Mouse (Mus musculus) liver, embryonic 12.5 days (tissue): ENCODE data around the gene Arhgap24. TPM values are rescaled to one million over a fixed set of nuclear protein-coding genes. Genes with fewer than 3 reads are reported as not detected.

Experiments used
- ATAC-seq: fragments of 200-750 bp; cut with Nextera tagmentation; 2 replicates; pipeline ENCODE4 v1.8.0; 2017; ENCODE audit warnings: moderate number of reproducible peaks, mild to moderate bottlenecking, moderate library complexity
- H3K27ac ChIP-seq: fragments of 300-500 bp; sonication (generic); 2 replicates; pipeline ENCODE4 v1.5.1; 2016; ENCODE audit warnings: mild to moderate bottlenecking
- H3K27me3 ChIP-seq: fragments of 300-500 bp; sonication (generic); replicated peaks from 2 replicates; pipeline ENCODE4 v1.6.1; 2016; ENCODE audit warnings: mild to moderate bottlenecking, moderate library complexity
- H3K36me3 ChIP-seq: fragments of 300-500 bp; sonication (generic); 2 replicates; pipeline ENCODE4 v1.6.1; 2016; ENCODE audit warnings: mild to moderate bottlenecking, moderate library complexity
- H3K4me1 ChIP-seq: fragments of 300-500 bp; sonication (generic); 2 replicates; pipeline ENCODE4 v1.6.1; 2016
- H3K4me2 ChIP-seq: fragments of 300-500 bp; sonication (generic); 2 replicates; pipeline ENCODE4 v1.6.1; 2016; ENCODE audit warnings: mild to moderate bottlenecking, moderate library complexity
- H3K4me3 ChIP-seq: fragments of 300-500 bp; sonication (generic); 2 replicates; pipeline ENCODE4 v1.5.1; 2016; ENCODE audit warnings: mild to moderate bottlenecking, moderate library complexity
- H3K9ac ChIP-seq: fragments of 300-500 bp; sonication (generic); 2 replicates; pipeline ENCODE4 v1.6.1; 2016; ENCODE audit warnings: mild to moderate bottlenecking, moderate library complexity
- H3K9me3 ChIP-seq: fragments of 300-500 bp; sonication (generic); replicated peaks from 2 replicates; pipeline ENCODE4 v1.6.1; 2016; ENCODE audit warnings: mild to moderate bottlenecking, moderate library complexity
- WGBS: fragments of 180-500 bp; shearing (Covaris S2); methylation state at CpG from one replicate; pipeline ENCODE4 v1.1.7; 2016; ENCODE audit not compliant: insufficient replicate concordance; 5-methylcytosine and 5-hydroxymethylcytosine counted together
- polyA plus RNA-seq: library from polyadenylated mRNA; unstranded; fragments of >200 nt; fragmentation: Nextera tagmentation; extraction: Ambion mirVana; gene quantifications from 2 replicates; pipeline ENCODE4 v1.2.1, GENCODE M21; 2016

Arhgap24 gene
- polyA plus RNA-seq, 1 experiment from 2014 or later: 3.4 TPM

DNA sequence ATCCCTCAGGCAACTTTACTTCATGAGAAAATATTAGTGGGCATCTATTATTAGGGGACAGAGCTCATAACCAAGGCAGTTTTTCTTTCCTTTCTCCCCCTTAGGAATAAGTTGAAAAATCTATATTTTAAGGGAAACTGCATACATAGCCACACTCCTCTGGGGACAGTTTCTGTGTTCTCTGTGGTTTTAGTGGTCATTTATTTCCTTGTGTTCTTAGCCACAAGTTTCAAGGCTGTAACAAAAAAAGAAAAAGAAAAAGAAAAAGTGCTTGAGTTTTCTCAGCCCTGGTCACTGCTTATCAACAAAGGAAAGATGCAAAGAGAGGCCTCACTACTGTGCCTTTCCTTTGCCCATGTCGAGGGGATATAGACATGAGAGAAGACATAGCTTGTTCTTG, 71.3 kb downstream of the Arhgap24 start:
- H3K9me3 ChIP-seq: no peaks in the 10 kb centered on the region
- H3K4me3 ChIP-seq: no peak overlapping the region
- no peak overlapping the region for H3K27ac ChIP-seq
- H3K36me3 ChIP-seq: no peaks in the 10 kb centered on the region
- H3K9ac ChIP-seq: no peak overlapping the region
- H3K4me1 ChIP-seq: no peaks in the 10 kb centered on the region
- ATAC-seq: no peak
- H3K27me3 ChIP-seq: no peaks in the 10 kb centered on the region
- WGBS: 18% methylated on average over 1 of the region's 1 CpGs
- no peak overlapping the region for H3K4me2 ChIP-seq

DNA sequence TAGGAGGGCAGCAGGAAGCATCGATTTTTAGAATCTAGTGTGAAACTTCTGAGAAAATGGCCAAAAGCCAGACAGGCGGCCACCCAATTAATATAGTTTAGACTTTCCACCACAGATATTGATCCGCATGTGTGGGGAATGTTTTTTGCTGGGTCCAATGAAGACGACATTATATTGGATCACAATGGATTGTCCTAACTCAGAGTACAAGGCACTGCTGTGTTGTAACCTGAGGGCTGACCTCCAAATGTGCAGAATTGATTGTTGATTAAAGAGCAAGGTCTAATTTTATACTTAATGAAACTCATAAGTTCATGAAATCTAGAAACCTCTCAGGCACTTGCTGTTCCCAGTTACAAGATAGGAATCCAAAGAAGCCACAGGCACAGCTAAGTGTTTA, 74.8 kb downstream of the Arhgap24 start:
- 74% methylated on average over 4 of the region's 4 CpGs for WGBS
- no peaks in the 10 kb centered on the region for H3K4me1 ChIP-seq
- ATAC-seq: no peak
- no peak overlapping the region for H3K9ac ChIP-seq
- H3K4me2 ChIP-seq: no peak overlapping the region
- H3K27me3 ChIP-seq: no peaks in the 10 kb centered on the region
- H3K4me3 ChIP-seq: no peak overlapping the region
- H3K9me3 ChIP-seq: no peaks in the 10 kb centered on the region
- no peak overlapping the region for H3K27ac ChIP-seq
- H3K36me3 ChIP-seq: no peaks in the 10 kb centered on the region

DNA sequence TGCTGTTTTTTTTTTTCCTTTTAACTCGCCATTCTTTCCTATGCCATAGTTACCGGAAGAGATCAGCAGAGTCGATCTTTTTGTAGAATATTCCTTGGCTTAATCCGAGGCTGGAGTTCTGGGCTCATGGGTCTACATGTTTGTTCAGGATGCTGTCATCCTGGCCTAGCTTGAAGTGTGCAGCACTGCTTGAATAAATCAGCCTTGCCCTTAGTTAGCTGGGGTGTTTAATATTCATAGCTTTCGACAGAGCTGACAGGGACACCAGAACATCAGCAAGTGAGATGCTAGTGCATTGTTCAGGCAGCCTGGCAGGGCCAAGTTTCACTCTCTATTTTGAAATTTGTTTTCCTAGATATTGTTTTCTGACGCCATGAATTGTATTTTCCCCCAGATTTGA, 79.1 kb downstream of the Arhgap24 start:
- H3K36me3 ChIP-seq: no peaks in the 10 kb centered on the region
- no peak overlapping the region for H3K4me2 ChIP-seq
- no peak overlapping the region for H3K27ac ChIP-seq
- H3K9me3 ChIP-seq: no peaks in the 10 kb centered on the region
- no peaks in the 10 kb centered on the region for H3K4me1 ChIP-seq
- no peak overlapping the region for H3K9ac ChIP-seq
- H3K4me3 ChIP-seq: no peak overlapping the region
- ATAC-seq: no peak
- 66% methylated on average over 6 of the region's 6 CpGs for WGBS
- H3K27me3 ChIP-seq: no peaks in the 10 kb centered on the region

DNA sequence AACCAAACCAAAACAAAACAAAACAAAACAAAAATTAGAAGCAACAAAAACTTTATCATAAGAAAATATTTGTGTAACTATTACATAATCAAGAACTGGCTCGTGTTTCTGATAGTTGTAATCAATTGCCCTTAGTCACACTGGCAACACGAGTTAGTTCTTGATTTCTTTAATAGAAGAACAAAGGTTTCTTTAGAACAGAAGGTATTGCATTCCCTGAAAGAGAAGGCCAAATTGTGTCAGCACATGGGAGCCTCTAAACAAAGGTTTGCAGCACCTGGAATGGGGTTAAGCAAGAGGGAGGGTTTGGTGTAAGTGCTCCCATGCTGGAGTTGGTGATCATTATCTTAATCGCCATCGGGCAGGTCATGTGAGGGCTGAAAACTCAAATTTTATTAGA, 82.8 kb downstream of the Arhgap24 start:
- Histone ChIP-seq H3K4me2 (no peak overlapping the region), H3K27ac (no peak overlapping the region), H3K27me3 (no peaks in the 10 kb centered on the region), H3K4me1 (no peaks in the 10 kb centered on the region), H3K9me3 (no peaks in the 10 kb centered on the region), H3K36me3 (no peaks in the 10 kb centered on the region), H3K9ac (no peak overlapping the region), H3K4me3 (no peak overlapping the region)
- no peak for ATAC-seq
- 61% methylated on average over 4 of the region's 4 CpGs for WGBS

DNA sequence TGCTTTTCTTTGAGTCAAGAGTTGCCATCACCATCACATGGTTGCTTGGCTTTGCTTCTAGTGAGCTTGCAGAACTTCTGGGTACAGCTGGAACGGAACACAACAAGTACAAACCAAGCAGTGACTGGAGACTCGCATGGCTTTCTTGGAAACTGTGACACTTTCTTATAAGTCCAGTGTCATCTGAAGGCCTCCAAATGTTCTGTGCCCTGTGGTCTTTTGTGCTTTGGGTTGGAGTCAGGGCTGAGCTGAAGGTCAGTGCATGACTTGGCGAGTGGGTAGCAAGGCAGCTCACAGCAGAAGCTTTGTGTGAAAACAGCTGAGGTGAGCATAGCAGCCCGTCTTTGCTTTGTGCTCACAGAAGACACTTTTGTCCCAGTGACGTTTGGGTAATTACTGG, 87.6 kb downstream of the Arhgap24 start:
- no peak overlapping the region for H3K4me3 ChIP-seq
- WGBS: 58% methylated on average over 5 of the region's 5 CpGs
- no peaks in the 10 kb centered on the region for H3K36me3 ChIP-seq
- no peak overlapping the region for H3K27ac ChIP-seq
- H3K9me3 ChIP-seq: no peaks in the 10 kb centered on the region
- no peak overlapping the region for H3K4me2 ChIP-seq
- ATAC-seq: no peak
- no peak overlapping the region for H3K9ac ChIP-seq
- H3K4me1 ChIP-seq: no peaks in the 10 kb centered on the region
- no peaks in the 10 kb centered on the region for H3K27me3 ChIP-seq

DNA sequence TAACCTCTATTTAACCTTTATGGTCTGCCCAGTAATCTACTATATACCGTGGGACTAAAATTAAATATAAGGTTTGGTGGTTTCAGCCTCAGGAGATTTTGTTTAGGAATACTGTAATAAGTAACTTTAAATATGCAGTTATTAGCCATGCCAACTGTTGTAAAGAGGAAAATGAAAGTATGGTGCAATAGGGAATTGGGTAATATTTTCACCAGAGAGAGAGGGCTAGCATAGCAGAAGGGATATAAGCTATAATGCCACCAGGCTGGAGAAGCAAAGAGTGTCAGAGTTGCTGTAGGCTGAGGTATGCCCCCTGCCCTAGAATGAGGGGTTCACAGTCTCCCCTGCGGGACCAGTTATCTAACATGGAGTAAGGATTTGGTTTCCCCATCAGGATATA, 90.3 kb downstream of the Arhgap24 start:
- no peak for ATAC-seq
- no peaks in the 10 kb centered on the region for H3K9me3 ChIP-seq
- H3K27ac ChIP-seq: no peak overlapping the region
- no peak overlapping the region for H3K4me2 ChIP-seq
- H3K4me1 ChIP-seq: no peaks in the 10 kb centered on the region
- H3K4me3 ChIP-seq: no peak overlapping the region
- 84% methylated on average over 2 of the region's 2 CpGs for WGBS
- H3K36me3 ChIP-seq: no peaks in the 10 kb centered on the region
- no peak overlapping the region for H3K9ac ChIP-seq
- no peaks in the 10 kb centered on the region for H3K27me3 ChIP-seq

DNA sequence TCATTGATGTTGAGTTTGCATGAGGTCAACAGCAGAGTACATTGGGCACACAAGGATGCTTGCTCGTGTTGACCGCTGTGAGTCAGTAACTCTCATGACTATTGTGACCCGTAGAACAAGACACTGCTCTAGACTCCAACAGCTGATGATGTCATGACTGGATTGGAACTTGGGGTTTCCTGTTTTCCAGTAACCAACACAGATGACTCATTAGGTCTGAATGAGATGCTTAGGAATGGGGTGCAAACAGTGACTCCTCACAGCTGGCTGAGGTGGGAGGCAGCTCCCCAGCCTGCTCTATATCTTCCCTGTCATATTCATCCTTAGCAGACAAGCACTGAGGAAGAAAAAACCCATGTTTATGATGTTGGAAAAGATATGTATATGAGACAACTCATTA, 95.6 kb downstream of the Arhgap24 start:
- Histone ChIP-seq H3K4me3 (no peak overlapping the region), H3K27me3 (no peaks in the 10 kb centered on the region), H3K27ac (no peak overlapping the region), H3K9ac (no peak overlapping the region), H3K4me1 (no peaks in the 10 kb centered on the region), H3K36me3 (no peaks in the 10 kb centered on the region), H3K4me2 (no peak overlapping the region), H3K9me3 (no peaks in the 10 kb centered on the region)
- WGBS: 78% methylated on average over 3 of the region's 3 CpGs
- ATAC-seq: no peak

DNA sequence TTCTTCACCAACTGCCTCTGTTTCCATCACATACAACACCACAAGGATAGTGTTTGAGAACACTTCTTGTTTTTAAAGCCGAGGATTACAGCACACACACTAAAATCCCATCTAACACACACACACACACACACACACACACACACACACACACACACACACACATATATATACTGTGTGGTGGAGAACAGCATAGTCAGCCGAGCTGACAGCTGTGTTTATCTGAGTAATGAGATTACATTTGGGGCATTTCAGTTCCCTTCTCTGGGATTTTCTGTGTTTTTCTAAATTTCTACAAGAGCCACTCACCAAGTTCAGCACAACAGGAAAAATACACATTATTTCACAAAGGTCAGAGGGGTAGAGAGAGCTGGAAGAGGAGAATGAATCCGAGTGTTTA, 96.5 kb downstream of the Arhgap24 start:
- 49% methylated on average over 3 of the region's 3 CpGs for WGBS
- Histone ChIP-seq H3K27ac (no peak overlapping the region), H3K36me3 (no peaks in the 10 kb centered on the region), H3K27me3 (no peaks in the 10 kb centered on the region), H3K4me2 (no peak overlapping the region), H3K4me1 (no peaks in the 10 kb centered on the region), H3K4me3 (no peak overlapping the region), H3K9me3 (no peaks in the 10 kb centered on the region), H3K9ac (no peak overlapping the region)
- no peak for ATAC-seq

DNA sequence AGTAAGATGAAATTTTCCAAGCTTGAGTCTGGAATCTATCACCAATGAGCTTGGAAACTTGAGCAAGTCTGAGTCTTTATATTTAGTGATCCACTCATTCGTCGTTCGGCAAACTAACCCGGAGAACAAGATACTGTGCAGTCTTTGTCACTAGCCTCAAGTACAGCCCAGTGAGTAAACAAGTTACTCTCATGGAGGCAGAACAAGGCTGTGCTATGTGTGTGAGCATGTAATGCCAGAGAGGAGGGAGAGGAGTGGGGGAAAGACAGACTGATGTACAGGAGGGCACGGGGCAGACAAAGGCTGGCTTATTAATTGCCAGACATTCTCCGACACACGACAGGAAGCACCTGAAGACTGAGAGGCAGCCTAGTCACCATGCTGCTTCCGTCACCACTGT, 97.2 kb downstream of the Arhgap24 start:
- no peaks in the 10 kb centered on the region for H3K36me3 ChIP-seq
- no peak overlapping the region for H3K9ac ChIP-seq
- no peak overlapping the region for H3K4me3 ChIP-seq
- whole genome bisulfite sequencing: 65% methylated on average over 8 of the region's 8 CpGs
- ATAC-seq: no peak
- no peaks in the 10 kb centered on the region for H3K27me3 ChIP-seq
- no peaks in the 10 kb centered on the region for H3K4me1 ChIP-seq
- H3K27ac ChIP-seq: no peak overlapping the region
- H3K9me3 ChIP-seq: no peaks in the 10 kb centered on the region
- H3K4me2 ChIP-seq: no peak overlapping the region

DNA sequence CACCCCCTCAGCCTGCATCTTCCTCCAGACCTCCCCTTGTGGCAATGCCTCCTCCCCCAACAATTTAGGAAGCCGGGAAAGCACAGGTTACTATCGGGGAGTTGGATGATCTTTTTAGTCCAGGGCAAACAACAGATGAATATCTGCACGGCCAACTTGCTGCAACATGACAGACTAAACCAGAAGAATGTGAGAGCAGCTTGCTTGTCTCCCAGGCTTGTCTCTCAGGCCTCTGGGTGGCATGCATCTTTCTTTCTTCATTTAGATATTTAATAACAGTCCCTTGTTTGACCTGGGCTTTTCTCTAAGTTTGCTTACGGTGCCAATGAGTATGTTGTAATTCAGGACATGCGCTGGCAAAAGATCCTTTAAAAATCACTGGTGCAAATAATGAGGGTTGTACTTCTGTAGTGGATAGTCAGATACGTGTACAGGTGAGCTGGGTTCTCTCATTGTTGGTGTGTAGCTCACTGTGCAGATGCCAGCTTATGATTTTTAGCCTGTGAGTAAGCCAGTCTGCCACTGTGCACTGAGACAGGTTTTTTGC, 101.7 kb downstream of the Arhgap24 start:
- Histone ChIP-seq H3K9ac (no peak overlapping the region), H3K36me3 (no peaks in the 10 kb centered on the region), H3K27me3 (no peaks in the 10 kb centered on the region), H3K9me3 (no peaks in the 10 kb centered on the region), H3K4me1 (no peaks in the 10 kb centered on the region), H3K4me3 (no peak overlapping the region), H3K27ac (no peak overlapping the region), H3K4me2 (no peak overlapping the region)
- 77% methylated on average over 6 of the region's 6 CpGs for WGBS
- ATAC-seq: no peak

DNA sequence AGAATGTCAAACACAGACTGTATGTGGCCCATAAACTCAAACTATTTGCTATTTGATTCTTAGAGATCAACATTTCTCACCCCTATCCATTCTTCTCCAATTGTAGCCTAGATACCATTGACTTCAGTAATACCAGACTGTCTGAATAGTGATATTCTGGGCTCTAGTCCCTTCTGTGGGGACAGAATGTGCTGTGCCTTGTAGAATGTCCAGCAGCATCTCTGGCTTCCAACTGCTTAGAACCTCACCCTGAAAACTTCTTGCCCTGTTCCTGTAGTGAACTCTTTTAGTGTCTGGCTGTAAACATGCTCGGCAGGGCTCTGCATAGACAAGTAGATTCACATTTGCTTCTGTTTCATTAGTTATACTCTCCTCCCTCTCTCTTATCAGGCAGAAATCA, 110.2 kb downstream of the Arhgap24 start:
- H3K9ac ChIP-seq: no peak overlapping the region
- 55% methylated on average over 1 of the region's 1 CpGs for WGBS
- H3K27ac ChIP-seq: no peak overlapping the region

DNA sequence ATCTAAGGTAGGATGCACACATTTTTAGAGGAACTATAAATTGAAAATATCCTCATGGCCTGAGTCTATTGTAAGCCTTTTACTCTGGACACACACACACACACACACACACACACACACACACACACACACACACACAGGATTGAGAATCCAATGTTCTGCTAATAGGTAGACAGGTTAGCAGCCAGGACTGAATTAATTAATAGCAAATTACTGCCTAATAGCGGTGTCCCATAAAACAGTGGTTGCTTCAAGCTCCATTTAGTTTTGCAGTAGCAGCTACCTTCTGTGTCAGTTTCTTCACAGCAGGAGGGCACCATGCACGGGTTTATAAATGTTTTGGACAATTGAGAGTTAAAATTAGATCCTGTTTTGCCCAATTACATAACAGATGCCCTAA, 111.9 kb downstream of the Arhgap24 start:
- Histone ChIP-seq H3K4me2 (no peak overlapping the region), H3K9ac (no peak overlapping the region), H3K9me3 (no peaks in the 10 kb centered on the region), H3K27ac (no peak overlapping the region), H3K4me1 (no peaks in the 10 kb centered on the region), H3K36me3 (no peaks in the 10 kb centered on the region), H3K27me3 (no peaks in the 10 kb centered on the region), H3K4me3 (no peak overlapping the region)
- no peak for ATAC-seq
- WGBS: 53% methylated on average over 2 of the region's 2 CpGs

More for the DNA sequence above, 110.2 kb downstream of the Arhgap24 start:
- ATAC-seq: no peak
- Histone ChIP-seq H3K4me2 (no peak overlapping the region), H3K4me1 (no peaks in the 10 kb centered on the region), H3K4me3 (no peak overlapping the region), H3K9me3 (no peaks in the 10 kb centered on the region), H3K27me3 (no peaks in the 10 kb centered on the region), H3K36me3 (no peaks in the 10 kb centered on the region)

DNA sequence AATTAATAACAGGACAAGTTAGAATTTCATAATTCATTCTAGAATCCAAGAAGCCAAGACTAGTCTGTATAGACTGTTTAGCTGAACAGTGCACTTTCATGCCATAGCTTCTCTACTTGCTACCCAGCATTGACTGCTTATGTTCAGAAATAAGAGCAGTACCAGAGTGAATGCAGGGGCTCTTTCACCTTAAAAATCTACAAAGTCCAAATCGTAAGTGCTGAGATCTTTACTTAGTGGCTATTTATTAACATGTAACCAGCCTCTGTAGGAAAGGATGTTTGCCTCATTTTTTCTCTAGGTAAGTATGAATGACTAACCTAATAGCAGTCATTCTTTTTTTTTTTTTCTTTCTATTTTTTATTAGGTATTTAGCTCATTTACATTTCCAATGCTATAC, 117.9 kb downstream of the Arhgap24 start:
- ATAC-seq: no peak
- Histone ChIP-seq H3K27me3 (no peaks in the 10 kb centered on the region), H3K4me2 (no peak overlapping the region), H3K4me1 (no peaks in the 10 kb centered on the region), H3K9ac (no peak overlapping the region), H3K36me3 (no peaks in the 10 kb centered on the region), H3K27ac (no peak overlapping the region), H3K4me3 (no peak overlapping the region), H3K9me3 (no peaks in the 10 kb centered on the region)
- 47% methylated on average over 1 of the region's 1 CpGs for WGBS
